Mouse (Mus musculus) intestine, embryonic 15.5 days (tissue): ENCODE measurements around the gene Iqschfp. TPM values are rescaled to one million over a fixed set of nuclear protein-coding genes. Genes with fewer than 3 reads are reported as not detected.

Source experiments
- ATAC-seq: fragments of 200-750 bp; cut with Nextera tagmentation; 2 replicates; pipeline ENCODE4 v1.8.0; 2017; ENCODE audit warnings: moderate TSS enrichment, moderate library complexity
- H3K27ac ChIP-seq: fragments of 300-500 bp; sonication (generic); 2 replicates; pipeline ENCODE4 v1.5.1; 2015; ENCODE audit warnings: mild to moderate bottlenecking, inconsistent platforms
- H3K27me3 ChIP-seq: fragments of 300-500 bp; sonication (generic); replicated peaks from 2 replicates; pipeline ENCODE4 v1.6.1; 2015; ENCODE audit warnings: inconsistent platforms
- H3K36me3 ChIP-seq: fragments of 300-500 bp; sonication (generic); 2 replicates; pipeline ENCODE4 v1.6.1; 2015; ENCODE audit warnings: inconsistent platforms
- H3K4me1 ChIP-seq: fragments of 300-500 bp; sonication (generic); replicated peaks from 2 replicates; pipeline ENCODE4 v1.6.1; 2015; ENCODE audit warnings: inconsistent platforms
- H3K4me2 ChIP-seq: fragments of 300-500 bp; sonication (generic); replicated peaks from 2 replicates; pipeline ENCODE4 v1.6.1; 2015; ENCODE audit warnings: mild to moderate bottlenecking, inconsistent platforms
- H3K4me3 ChIP-seq: fragments of 300-500 bp; sonication (generic); replicated peaks from 2 replicates; pipeline ENCODE4 v1.5.1; 2015; ENCODE audit warnings: inconsistent platforms
- H3K9ac ChIP-seq: fragments of 300-500 bp; sonication (generic); 2 replicates; pipeline ENCODE4 v1.6.1; 2015; ENCODE audit warnings: inconsistent platforms
- H3K9me3 ChIP-seq: fragments of 300-500 bp; sonication (generic); 2 replicates; pipeline ENCODE4 v1.6.1; 2016; ENCODE audit warnings: inconsistent platforms
- WGBS: fragments of 180-500 bp; shearing (Covaris S2); methylation state at CpG from one replicate; pipeline ENCODE4 v1.1.7; 2015; 5-methylcytosine and 5-hydroxymethylcytosine counted together
- polyA plus RNA-seq: library from polyadenylated mRNA; unstranded; fragments of >200 nt; fragmentation: Nextera tagmentation; extraction: Ambion mirVana; gene quantifications from 2 replicates; pipeline ENCODE4 v1.2.1, GENCODE M21; 2015

Iqschfp gene
- polyA plus RNA-seq, 1 experiment from 2014 or later: not detected

DNA sequence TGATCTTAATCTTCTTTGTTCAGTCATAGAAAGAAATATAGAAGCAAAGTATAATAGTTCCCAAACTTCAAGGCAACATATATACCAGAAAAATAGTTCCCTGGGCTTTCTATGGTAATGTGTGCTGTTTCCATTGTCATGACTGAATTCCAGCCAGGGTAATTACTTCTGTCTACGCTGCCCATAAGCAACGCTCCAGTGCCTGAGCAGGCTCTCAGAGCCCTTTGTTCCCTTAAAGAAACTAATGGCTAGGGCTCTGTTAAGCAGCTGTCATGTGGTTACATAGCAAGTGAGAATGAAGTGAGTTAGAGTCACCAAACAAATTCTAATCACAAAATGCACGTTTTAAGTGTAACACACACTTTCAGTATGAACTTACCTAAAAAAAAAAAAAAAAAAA, 379.4 kb downstream of the Iqschfp start:
- H3K9ac ChIP-seq: no peak overlapping the region
- no peak overlapping the region for H3K27ac ChIP-seq
- 73% methylated on average over 3 of the region's 3 CpGs for WGBS
- no peak for ATAC-seq
- H3K36me3 ChIP-seq: no peaks in the 10 kb centered on the region
- H3K27me3 ChIP-seq: no peaks in the 10 kb centered on the region
- no peak overlapping the region for H3K4me2 ChIP-seq
- H3K4me3 ChIP-seq: no peak overlapping the region
- H3K9me3 ChIP-seq: no peaks in the 10 kb centered on the region
- H3K4me1 ChIP-seq: no peaks in the 10 kb centered on the region

DNA sequence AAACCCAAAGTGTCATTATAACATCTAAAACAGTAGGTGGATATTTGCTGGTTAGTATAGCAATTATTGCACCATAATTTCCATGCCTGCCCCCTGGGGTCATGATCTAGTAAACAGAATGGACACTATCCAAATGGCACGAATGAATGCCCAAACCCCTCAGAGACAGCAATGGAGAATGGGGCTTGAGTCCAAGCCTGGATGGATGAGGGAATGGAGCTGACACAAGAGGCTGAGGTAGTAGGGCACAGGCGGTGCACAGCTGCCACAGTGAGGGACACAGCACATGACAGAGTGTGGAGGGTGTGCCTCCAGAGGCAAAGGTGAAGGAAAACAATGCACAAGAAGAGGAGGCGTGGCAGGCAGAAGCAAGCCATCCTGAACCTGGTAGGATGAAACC, 379.8 kb downstream of the Iqschfp start:
- Histone ChIP-seq H3K27ac (no peak overlapping the region), H3K4me3 (no peak overlapping the region), H3K9ac (no peak overlapping the region), H3K36me3 (no peaks in the 10 kb centered on the region), H3K27me3 (no peaks in the 10 kb centered on the region), H3K4me1 (no peaks in the 10 kb centered on the region), H3K9me3 (no peaks in the 10 kb centered on the region), H3K4me2 (no peak overlapping the region)
- WGBS: 83% methylated on average over 3 of the region's 3 CpGs
- no peak for ATAC-seq

DNA sequence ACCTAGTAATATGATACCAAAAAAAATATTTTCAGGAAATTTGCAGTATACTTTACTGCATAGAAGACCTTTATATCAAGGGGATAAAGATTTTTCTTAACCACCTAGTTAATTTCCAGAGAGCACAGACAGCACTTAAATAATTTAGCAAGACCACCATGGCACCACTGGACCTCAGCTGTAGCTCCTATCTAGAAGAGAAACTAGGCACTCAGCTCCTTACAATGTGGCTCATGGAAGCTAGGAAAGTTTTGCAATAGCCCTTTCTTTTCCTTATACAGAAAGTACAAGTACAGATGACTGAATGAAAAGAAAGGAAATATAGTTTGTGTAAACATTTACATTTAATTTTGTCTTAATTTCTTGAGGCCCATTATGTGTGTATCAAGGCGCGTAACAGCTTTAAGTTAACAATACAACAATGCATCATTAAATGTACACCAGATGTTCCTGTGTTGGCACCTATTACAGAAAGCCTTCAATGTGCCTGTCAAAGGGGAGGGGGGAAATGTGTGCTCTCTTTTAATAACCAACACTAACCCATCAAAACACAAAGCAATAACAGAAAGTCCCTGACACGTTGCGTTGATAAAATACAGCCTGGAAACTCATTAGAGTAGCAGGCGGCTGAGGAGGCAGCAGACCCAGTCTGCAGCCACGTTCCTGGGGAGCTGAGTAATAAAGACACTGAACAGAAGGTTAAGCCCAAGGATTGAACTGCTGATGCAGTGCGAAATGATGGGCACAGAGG, 391.0 kb downstream of the Iqschfp start:
- Histone ChIP-seq H3K4me2 (peak overlapping the region; percentile 37), H3K9me3 (no peaks in the 10 kb centered on the region), H3K27ac (peak overlapping the region; percentile 40; the same call in 1 of the 2 replicates), H3K27me3 (no peaks in the 10 kb centered on the region), H3K36me3 (no peaks in the 10 kb centered on the region), H3K4me1 (no peaks in the 10 kb centered on the region), H3K9ac (no peak overlapping the region), H3K4me3 (no peak overlapping the region)
- 40% methylated on average over 7 of the region's 7 CpGs for WGBS
- ATAC-seq: peak; percentile 61; the same call in 1 of the 2 replicates

DNA sequence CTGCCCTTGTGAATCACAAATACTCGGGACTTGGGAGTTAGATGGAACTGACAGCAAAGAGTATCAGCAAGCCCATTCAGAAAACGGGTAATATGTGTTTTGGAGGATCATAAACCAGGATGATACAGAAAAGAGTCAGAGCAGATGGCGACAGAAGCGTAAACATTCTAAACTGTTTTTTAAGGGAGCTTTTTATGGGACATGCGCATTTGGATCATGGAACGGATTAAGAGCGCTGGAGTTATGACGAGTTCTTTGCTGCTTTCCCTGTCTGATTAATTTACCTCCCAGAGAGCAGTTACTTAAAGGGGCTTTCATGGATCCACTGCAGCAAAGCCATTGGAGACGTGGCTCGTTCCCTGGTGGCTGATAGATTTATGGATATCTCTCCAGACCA, 391.6 kb downstream of the Iqschfp start:
- 36% methylated on average over 10 of the region's 10 CpGs for WGBS
- Histone ChIP-seq H3K27me3 (no peaks in the 10 kb centered on the region), H3K36me3 (no peaks in the 10 kb centered on the region), H3K27ac (peak overlapping the region; percentile 40; the same call in 1 of the 2 replicates), H3K4me3 (no peak overlapping the region), H3K9ac (no peak overlapping the region), H3K4me2 (peak overlapping the region; percentile 37), H3K4me1 (no peaks in the 10 kb centered on the region), H3K9me3 (no peaks in the 10 kb centered on the region)
- ATAC-seq: no peak

DNA sequence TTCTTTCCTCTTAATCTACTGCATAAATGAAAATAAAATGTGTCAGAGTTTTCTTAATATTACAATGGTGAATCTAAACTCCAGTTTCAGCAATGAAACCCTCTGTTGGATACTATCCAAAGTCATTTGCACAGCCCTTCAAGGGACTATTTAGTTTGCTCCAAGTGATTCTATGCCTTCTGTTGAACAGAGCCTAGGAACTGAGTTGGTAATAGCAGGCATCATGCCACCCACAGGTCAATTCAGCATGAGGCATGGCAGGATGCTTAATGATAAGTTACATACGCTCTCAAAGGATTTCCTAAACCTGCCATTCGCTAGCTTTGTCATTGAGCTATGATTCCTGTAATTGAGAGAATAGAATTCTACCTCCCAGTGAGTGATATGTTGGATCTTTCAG, 392.5 kb downstream of the Iqschfp start:
- Histone ChIP-seq H3K4me1 (no peaks in the 10 kb centered on the region), H3K9ac (no peak overlapping the region), H3K36me3 (no peaks in the 10 kb centered on the region), H3K4me3 (no peak overlapping the region), H3K4me2 (no peak overlapping the region), H3K27ac (no peak overlapping the region), H3K27me3 (no peaks in the 10 kb centered on the region), H3K9me3 (no peaks in the 10 kb centered on the region)
- whole genome bisulfite sequencing: 90% methylated on average over 2 of the region's 2 CpGs
- ATAC-seq: no peak

DNA sequence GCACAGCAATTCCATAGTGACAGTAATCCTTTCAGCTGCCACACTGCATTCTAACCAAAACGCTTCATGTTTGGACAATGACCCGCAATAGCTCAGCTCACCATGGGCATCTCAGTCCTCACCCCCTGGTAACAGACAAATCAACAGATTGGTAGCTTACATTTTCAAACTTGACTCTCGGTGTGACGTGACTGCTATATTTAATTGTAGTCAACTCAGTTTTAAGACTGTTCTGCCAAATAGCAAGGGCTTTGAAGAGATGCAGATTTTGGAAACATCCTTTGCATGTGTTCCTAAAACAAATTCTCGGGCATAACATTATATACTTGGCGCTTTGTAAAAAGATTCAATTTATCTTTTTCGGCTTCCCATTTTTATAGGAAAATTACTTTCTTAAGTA, 404.7 kb downstream of the Iqschfp start:
- Histone ChIP-seq H3K4me1 (no peaks in the 10 kb centered on the region), H3K27me3 (no peaks in the 10 kb centered on the region), H3K9me3 (no peaks in the 10 kb centered on the region), H3K36me3 (no peaks in the 10 kb centered on the region), H3K27ac (no peak overlapping the region), H3K4me2 (no peak overlapping the region), H3K9ac (no peak overlapping the region), H3K4me3 (no peak overlapping the region)
- 82% methylated on average over 7 of the region's 7 CpGs for WGBS
- ATAC-seq: no peak

DNA sequence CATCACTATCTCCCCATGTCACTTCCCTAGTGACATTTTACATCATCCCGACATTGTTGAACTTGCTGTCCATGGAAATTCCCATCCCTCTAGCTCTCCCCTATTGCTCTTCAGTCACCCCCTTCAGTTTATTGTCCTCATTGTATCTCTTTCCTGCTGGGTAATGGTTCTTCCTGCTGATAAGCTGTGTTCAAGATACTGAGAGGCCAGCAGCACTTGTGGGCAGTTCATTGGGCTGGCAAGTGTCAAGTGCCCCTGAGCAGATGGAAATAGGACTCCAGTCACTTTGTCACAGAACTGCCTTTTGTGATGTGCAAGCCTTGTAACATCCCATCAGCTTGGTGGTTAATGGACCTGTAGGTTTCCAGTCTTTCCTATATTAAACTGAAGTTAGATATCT, 413.6 kb downstream of the Iqschfp start:
- no peaks in the 10 kb centered on the region for H3K4me1 ChIP-seq
- no peaks in the 10 kb centered on the region for H3K27me3 ChIP-seq
- no peak overlapping the region for H3K9ac ChIP-seq
- WGBS: 22% methylated on average over 1 of the region's 1 CpGs
- H3K36me3 ChIP-seq: no peaks in the 10 kb centered on the region
- H3K27ac ChIP-seq: no peak overlapping the region
- no peak overlapping the region for H3K4me3 ChIP-seq
- H3K4me2 ChIP-seq: no peak overlapping the region
- H3K9me3 ChIP-seq: no peaks in the 10 kb centered on the region
- no peak for ATAC-seq

DNA sequence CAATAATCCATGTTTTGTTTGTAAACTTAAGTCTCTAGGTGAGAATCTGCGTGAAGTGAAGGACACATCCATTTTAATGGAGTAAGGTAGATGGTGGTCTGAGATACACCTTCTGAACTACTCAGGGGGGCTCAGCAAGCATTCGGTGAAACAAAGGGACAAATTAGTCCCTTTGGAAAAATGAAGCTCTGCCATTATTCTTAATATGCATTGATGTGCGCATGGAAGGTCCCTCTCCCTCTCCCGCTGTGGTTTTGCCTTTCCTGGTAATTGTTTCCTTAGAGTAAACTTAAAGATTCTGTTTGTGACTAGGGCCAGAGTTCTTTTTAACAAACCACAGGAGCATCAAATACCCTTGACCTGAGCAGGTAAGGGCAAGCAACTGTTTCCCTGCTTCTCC, 414.7 kb downstream of the Iqschfp start:
- Histone ChIP-seq H3K36me3 (no peaks in the 10 kb centered on the region), H3K9ac (no peak overlapping the region), H3K4me2 (no peak overlapping the region), H3K27ac (no peak overlapping the region), H3K4me1 (no peaks in the 10 kb centered on the region), H3K4me3 (no peak overlapping the region), H3K9me3 (no peaks in the 10 kb centered on the region), H3K27me3 (no peaks in the 10 kb centered on the region)
- WGBS: 52% methylated on average over 4 of the region's 4 CpGs
- no peak for ATAC-seq

DNA sequence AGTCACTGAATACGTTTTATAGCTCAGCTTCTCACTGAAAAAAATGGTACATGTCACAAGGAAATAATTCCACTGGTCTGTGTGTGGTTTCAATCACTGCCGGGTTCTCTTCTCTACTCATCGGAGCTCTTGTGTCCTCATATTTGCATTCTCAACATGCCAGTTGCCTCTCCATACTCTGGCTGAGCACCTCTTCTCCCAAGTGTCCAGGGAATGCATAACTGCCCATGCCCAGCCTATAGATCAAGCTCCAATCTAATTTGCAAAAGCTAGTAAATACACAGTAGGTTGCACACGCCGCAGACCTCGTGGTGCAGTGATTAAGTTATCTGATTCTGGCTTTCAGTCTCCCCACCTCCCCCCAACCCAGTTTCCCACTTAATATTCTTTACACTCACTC, 433.5 kb downstream of the Iqschfp start:
- WGBS: 76% methylated on average over 6 of the region's 6 CpGs
- H3K9ac ChIP-seq: no peak overlapping the region
- H3K36me3 ChIP-seq: no peaks in the 10 kb centered on the region
- H3K27ac ChIP-seq: no peak overlapping the region
- H3K9me3 ChIP-seq: no peaks in the 10 kb centered on the region
- no peaks in the 10 kb centered on the region for H3K4me1 ChIP-seq
- no peak for ATAC-seq
- no peaks in the 10 kb centered on the region for H3K27me3 ChIP-seq
- H3K4me2 ChIP-seq: no peak overlapping the region
- no peak overlapping the region for H3K4me3 ChIP-seq

DNA sequence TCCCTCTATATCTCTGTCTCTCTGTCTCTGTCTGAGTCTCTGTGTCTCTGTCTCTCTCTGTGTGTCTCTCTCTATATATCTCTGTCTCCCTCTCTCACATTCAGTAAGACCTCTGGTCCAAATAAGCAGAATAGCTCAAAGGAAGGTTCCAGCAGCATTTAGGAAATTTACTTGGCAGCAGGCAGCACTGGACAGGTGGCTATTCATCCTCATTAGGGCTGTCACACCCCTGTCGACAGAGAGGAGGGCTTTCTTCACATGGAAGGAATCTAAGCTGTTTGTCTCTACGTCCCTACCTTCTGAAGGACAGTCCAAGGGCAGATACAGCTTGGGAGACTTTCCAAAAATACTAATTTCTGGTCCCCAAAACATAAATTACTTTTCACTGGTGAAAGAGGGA, 440.5 kb downstream of the Iqschfp start:
- Histone ChIP-seq H3K4me3 (no peak overlapping the region), H3K27ac (no peak overlapping the region), H3K36me3 (no peaks in the 10 kb centered on the region), H3K4me1 (no peaks in the 10 kb centered on the region), H3K27me3 (no peaks in the 10 kb centered on the region), H3K9me3 (no peaks in the 10 kb centered on the region), H3K9ac (no peak overlapping the region), H3K4me2 (no peak overlapping the region)
- 48% methylated on average over 2 of the region's 2 CpGs for WGBS
- ATAC-seq: no peak

DNA sequence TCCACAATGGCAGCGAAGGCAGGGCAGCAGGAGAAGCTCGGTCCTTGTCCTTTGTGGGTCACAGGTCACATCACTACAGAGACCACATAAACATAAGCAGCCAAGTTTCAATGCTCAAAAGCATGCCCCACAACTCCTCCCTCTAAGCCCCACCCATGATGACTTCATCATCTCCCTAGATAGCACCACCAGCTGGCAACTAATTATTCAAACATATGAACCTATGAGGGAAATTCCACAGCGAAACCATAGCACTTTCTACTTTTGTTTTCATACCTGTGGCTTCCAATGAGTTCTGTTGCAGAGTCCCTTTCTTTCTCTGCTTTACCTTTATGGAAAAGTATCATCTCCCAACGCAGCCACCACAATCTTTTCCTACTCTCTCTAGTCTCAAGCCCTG, 443.5 kb downstream of the Iqschfp start:
- Histone ChIP-seq H3K27me3 (no peaks in the 10 kb centered on the region), H3K9ac (no peak overlapping the region), H3K4me2 (no peak overlapping the region), H3K36me3 (no peaks in the 10 kb centered on the region), H3K4me1 (no peaks in the 10 kb centered on the region), H3K9me3 (no peaks in the 10 kb centered on the region), H3K27ac (no peak overlapping the region), H3K4me3 (no peak overlapping the region)
- 88% methylated on average over 4 of the region's 4 CpGs for WGBS
- no peak for ATAC-seq

DNA sequence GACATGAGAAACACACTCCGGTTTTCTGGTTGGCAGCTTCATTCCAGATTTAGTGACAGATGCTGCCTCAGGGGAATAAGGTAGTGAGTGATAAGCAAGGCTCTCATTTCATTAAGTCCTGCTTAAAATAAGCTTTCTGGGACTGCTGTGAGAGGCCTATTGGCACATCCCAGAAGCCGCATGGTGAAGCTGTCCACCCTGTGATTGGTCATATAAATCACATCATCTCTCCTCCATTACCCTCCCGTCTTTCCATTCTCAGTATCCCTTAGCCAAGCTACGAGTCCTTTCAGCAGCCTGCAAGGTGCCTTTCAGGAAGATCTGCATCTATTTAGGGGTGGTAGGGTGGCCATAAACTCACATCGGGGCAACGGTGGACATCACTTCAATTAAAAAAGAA, 458.6 kb downstream of the Iqschfp start:
- no peaks in the 10 kb centered on the region for H3K36me3 ChIP-seq
- no peak overlapping the region for H3K9ac ChIP-seq
- no peaks in the 10 kb centered on the region for H3K27me3 ChIP-seq
- 74% methylated on average over 6 of the region's 6 CpGs for WGBS
- ATAC-seq: no peak
- no peaks in the 10 kb centered on the region for H3K9me3 ChIP-seq
- no peak overlapping the region for H3K4me2 ChIP-seq
- 0 out of 2 replicates have a peak, but pooled peaks cover 2% of the 10 kb centered on the region for H3K4me1 ChIP-seq
- no peak overlapping the region for H3K4me3 ChIP-seq
- H3K27ac ChIP-seq: no peak overlapping the region

DNA sequence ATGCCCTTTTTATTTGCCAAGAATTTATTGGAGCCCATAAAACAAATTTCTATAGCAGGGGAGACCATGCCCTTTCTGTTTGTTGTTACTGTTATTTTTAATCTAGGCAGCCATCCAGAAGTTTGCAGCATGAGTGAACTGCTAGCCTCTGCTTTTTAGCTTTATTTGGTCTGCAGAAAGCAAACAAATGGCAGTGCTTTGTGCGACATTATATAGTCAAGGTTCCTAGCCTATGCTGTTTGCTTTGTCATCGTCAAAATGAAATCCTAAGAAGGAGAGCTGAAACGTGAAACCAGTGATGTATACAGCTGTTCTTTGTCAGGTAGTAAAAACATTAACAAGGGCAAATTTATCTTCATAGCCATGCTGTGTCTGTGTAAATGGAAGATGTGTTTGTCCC, 459.4 kb downstream of the Iqschfp start:
- Histone ChIP-seq H3K27me3 (no peaks in the 10 kb centered on the region), H3K36me3 (no peaks in the 10 kb centered on the region), H3K9me3 (no peaks in the 10 kb centered on the region), H3K4me1 (0 out of 2 replicates have a peak, but pooled peaks cover 2% of the 10 kb centered on the region), H3K4me2 (no peak overlapping the region), H3K4me3 (no peak overlapping the region), H3K9ac (no peak overlapping the region), H3K27ac (no peak overlapping the region)
- ATAC-seq: no peak
- 6% methylated on average over 3 of the region's 3 CpGs for WGBS
